Mouse (Mus musculus): ENCODE results near the gene Pla2g4a. TPM values are rescaled to one million over a fixed set of nuclear protein-coding genes. Genes with fewer than 3 reads are reported as not detected.

Pla2g4a gene
- total and polyA plus RNA-seq, 2 experiments, result 0.15 to 2.5 TPM

DNA sequence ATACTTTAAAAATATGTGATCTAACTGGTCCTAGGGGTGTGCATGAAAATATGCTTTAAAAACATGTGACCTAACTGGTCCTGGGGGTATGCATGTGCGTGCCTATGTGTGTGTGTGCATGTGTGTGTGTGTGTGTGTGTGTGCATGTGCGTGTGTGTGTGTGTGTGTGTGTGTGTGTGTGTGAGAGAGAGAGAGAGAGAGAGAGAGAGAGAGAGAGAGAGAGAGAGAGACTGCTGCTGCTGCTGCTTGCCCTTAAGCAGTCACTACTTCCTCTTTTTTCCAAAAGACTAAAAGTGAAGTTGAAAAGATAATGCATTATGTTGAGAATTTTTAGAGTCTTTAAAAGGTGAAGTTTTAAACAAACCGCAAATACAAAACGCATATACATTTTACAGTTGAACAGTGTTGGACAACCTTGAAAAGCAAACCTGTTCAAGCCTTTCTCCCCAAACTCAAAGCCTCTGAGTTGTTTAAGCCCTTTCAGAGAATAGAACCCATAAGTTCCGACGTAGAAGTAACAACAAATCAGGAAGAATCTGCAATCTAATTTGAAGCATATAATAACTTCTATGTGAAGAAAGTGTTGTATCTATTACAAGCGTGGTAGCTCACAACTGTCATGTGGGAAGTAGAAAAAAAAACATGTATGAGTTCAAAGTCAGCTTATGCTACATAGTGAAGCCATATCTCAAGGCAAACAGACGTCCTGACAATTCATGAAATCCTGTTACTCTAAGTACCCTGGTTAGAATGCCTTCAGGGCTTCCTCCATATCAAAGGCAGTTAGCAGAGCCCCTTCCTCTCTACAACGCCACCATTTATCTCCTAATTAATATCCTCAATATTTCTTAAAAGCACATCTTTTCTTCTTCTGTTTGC is 574 bp upstream of the Pla2g4a start:
- H3K36me3 ChIP-seq (ENCODE audit: control insufficient read depth, insufficient read depth, low read length), result no peaks in the 10 kb centered on the region
- H3K79me2 ChIP-seq (ENCODE audit: control insufficient read depth, insufficient read depth, low read length), result no peaks in the 10 kb centered on the region
- 70% methylated on average over 9 of the region's 9 CpGs for WGBS
- no peak overlapping the region for H3K9ac ChIP-seq (ENCODE audit: low read depth, low read length)
- no peaks in the 10 kb centered on the region for H3K4me1 ChIP-seq (ENCODE audit: control insufficient read depth, insufficient read depth, low read length)
- H3K4me3 ChIP-seq (ENCODE audit: insufficient read depth, low read depth, low read length), result no peak overlapping the region
- TF ChIP-seq POLR2A (IDR thresholded peaks at IDR 0.05; ENCODE audit: extremely low read depth, insufficient read depth, low read length), result no peak
- no peak for TF ChIP-seq CTCF (IDR thresholded peaks at IDR 0.05; ENCODE audit: low read depth, low read length)
- no peak for DNase-seq (ENCODE audit: extremely low read depth, low read depth, low spot score)
- H3K27ac ChIP-seq (replicated peaks; ENCODE audit: insufficient read depth, low read depth, low read length), result no peak overlapping the region
- H3K27me3 ChIP-seq (ENCODE audit: control insufficient read depth, insufficient read depth, low read length), result no peaks in the 10 kb centered on the region

DNA sequence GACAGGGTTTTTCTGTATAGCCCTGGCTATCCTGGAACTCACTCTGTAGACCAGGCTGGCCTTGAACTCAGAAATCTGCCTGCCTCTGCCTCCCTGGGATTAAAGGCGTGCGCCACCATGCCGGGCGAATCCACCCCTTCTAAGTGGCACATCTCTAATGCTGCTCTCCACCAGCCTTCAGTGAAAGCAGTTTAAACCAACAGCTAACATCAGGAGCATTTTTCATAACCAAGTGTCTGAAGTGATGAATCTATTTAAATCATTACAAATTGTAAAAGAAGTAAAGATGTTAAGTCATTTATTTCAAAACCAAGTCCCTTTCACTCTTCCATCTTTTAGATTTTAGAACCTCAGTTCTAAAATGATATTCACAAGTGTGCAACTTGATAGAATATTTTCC is 839 bp downstream of the Pla2g4a start:
- no peak overlapping the region for H3K27ac ChIP-seq (replicated peaks; ENCODE audit: insufficient read depth, low read depth, low read length)
- H3K4me3 ChIP-seq (ENCODE audit: insufficient read depth, low read depth, low read length), result no peak overlapping the region
- H3K79me2 ChIP-seq (ENCODE audit: control insufficient read depth, insufficient read depth, low read length), result no peaks in the 10 kb centered on the region
- H3K9ac ChIP-seq (ENCODE audit: low read depth, low read length), result no peak overlapping the region
- no peaks in the 10 kb centered on the region for H3K4me1 ChIP-seq (ENCODE audit: control insufficient read depth, insufficient read depth, low read length)
- H3K36me3 ChIP-seq (ENCODE audit: control insufficient read depth, insufficient read depth, low read length), result no peaks in the 10 kb centered on the region
- no peak for TF ChIP-seq CTCF (IDR thresholded peaks at IDR 0.05; ENCODE audit: low read depth, low read length)
- no peak for TF ChIP-seq POLR2A (IDR thresholded peaks at IDR 0.05; ENCODE audit: extremely low read depth, insufficient read depth, low read length)
- no peak for DNase-seq (ENCODE audit: extremely low read depth, low read depth, low spot score)
- H3K27me3 ChIP-seq (ENCODE audit: control insufficient read depth, insufficient read depth, low read length), result no peaks in the 10 kb centered on the region
- 87% methylated on average over 4 of the region's 4 CpGs for WGBS

DNA sequence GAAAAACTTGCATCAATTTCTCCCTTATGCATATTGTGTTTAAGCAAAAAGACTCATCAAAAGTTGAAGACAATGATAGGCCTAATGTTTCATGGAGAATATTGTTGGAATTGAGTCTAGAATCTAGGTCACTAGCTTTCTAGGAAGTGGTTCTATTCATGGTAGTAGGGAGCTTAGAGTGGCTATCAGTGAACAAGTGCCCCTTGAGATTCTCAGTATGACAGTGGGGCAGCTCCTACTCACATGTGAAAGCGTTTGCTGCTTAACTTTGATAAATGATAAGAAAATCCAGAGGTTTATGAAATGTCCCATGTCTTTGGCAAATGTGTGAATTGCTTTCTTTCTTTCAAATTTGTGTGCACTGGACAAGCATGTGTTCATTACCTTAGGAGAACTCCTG is 2.0 kb downstream of the Pla2g4a start:
- no peaks in the 10 kb centered on the region for H3K27me3 ChIP-seq (ENCODE audit: control insufficient read depth, insufficient read depth, low read length)
- H3K36me3 ChIP-seq (ENCODE audit: control insufficient read depth, insufficient read depth, low read length), result no peaks in the 10 kb centered on the region
- TF ChIP-seq POLR2A (IDR thresholded peaks at IDR 0.05; ENCODE audit: extremely low read depth, insufficient read depth, low read length), result no peak
- no peak for TF ChIP-seq CTCF (IDR thresholded peaks at IDR 0.05; ENCODE audit: low read depth, low read length)
- no peak for DNase-seq (ENCODE audit: extremely low read depth, low read depth, low spot score)
- 66% methylated on average over 1 of the region's 1 CpGs for WGBS
- no peak overlapping the region for H3K9ac ChIP-seq (ENCODE audit: low read depth, low read length)
- H3K27ac ChIP-seq (replicated peaks; ENCODE audit: insufficient read depth, low read depth, low read length), result no peak overlapping the region
- no peaks in the 10 kb centered on the region for H3K4me1 ChIP-seq (ENCODE audit: control insufficient read depth, insufficient read depth, low read length)
- no peak overlapping the region for H3K4me3 ChIP-seq (ENCODE audit: insufficient read depth, low read depth, low read length)
- H3K79me2 ChIP-seq (ENCODE audit: control insufficient read depth, insufficient read depth, low read length), result no peaks in the 10 kb centered on the region

DNA sequence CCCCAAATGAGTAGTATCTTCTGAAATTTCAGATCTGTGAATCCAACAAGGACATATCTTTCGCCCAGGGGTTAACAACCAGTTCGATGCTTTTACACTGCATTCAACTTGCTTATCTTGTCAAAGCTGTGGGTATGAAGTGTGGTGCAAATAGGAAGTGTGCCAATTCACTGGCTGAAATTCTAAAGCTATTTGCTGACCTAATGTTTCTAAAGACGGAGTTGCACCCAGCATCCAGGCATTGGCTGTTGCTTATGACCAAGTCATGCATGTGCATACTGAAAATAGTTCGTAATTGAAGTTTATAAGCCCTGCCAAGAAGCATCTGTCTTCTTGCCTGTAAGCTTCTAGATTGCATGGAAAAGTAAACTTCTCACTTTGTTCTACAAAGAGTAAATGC is 5.6 kb downstream of the Pla2g4a start:
- TF ChIP-seq POLR2A (IDR thresholded peaks at IDR 0.05; ENCODE audit: extremely low read depth, insufficient read depth, low read length) (no peak), CTCF (IDR thresholded peaks at IDR 0.05; ENCODE audit: low read depth, low read length) (no peak)
- Histone ChIP-seq H3K36me3 (ENCODE audit: control insufficient read depth, insufficient read depth, low read length) (no peaks in the 10 kb centered on the region), H3K9ac (ENCODE audit: low read depth, low read length) (no peak overlapping the region), H3K79me2 (ENCODE audit: control insufficient read depth, insufficient read depth, low read length) (no peaks in the 10 kb centered on the region; the same call in 1 of the 2 replicates), H3K27me3 (ENCODE audit: control insufficient read depth, insufficient read depth, low read length) (no peaks in the 10 kb centered on the region), H3K27ac (replicated peaks; ENCODE audit: insufficient read depth, low read depth, low read length) (no peak overlapping the region), H3K4me1 (ENCODE audit: control insufficient read depth, insufficient read depth, low read length) (no peaks in the 10 kb centered on the region), H3K4me3 (ENCODE audit: insufficient read depth, low read depth, low read length) (no peak overlapping the region)
- 62% methylated on average over 4 of the region's 4 CpGs for WGBS
- DNase-seq (ENCODE audit: extremely low read depth, low read depth, low spot score), result peak; percentile 15

DNA sequence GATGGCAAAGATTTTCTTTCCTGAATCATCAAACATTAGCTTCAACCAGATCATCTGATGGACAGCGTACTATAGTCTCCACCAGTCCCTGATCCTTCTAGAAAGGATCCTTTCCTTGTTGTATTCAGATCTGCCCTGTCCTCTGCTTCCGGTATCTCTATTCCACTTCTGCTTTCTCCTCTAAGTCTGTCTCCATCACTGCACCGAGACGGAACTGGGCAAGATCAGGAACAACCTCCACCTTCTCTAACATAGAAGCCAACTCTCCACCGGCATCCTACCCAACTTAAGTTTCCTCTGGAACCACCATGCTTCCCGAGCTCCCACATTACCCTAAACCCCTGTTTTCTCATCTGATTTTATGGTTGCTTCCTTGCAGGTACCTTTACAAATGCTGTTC is 7.1 kb downstream of the Pla2g4a start:
- Histone ChIP-seq H3K4me3 (ENCODE audit: insufficient read depth, low read depth, low read length) (no peak overlapping the region), H3K36me3 (ENCODE audit: control insufficient read depth, insufficient read depth, low read length) (no peaks in the 10 kb centered on the region), H3K27me3 (ENCODE audit: control insufficient read depth, insufficient read depth, low read length) (no peaks in the 10 kb centered on the region), H3K4me1 (ENCODE audit: control insufficient read depth, insufficient read depth, low read length) (no peaks in the 10 kb centered on the region), H3K27ac (replicated peaks; ENCODE audit: insufficient read depth, low read depth, low read length) (no peak overlapping the region), H3K79me2 (ENCODE audit: control insufficient read depth, insufficient read depth, low read length) (no peaks in the 10 kb centered on the region; the same call in 1 of the 2 replicates), H3K9ac (ENCODE audit: low read depth, low read length) (no peak overlapping the region)
- 76% methylated on average over 6 of the region's 6 CpGs for WGBS
- DNase-seq (ENCODE audit: extremely low read depth, low read depth, low spot score), result peak; percentile 19
- TF ChIP-seq CTCF (IDR thresholded peaks at IDR 0.05; ENCODE audit: low read depth, low read length) (no peak), POLR2A (IDR thresholded peaks at IDR 0.05; ENCODE audit: extremely low read depth, insufficient read depth, low read length) (no peak)

DNA sequence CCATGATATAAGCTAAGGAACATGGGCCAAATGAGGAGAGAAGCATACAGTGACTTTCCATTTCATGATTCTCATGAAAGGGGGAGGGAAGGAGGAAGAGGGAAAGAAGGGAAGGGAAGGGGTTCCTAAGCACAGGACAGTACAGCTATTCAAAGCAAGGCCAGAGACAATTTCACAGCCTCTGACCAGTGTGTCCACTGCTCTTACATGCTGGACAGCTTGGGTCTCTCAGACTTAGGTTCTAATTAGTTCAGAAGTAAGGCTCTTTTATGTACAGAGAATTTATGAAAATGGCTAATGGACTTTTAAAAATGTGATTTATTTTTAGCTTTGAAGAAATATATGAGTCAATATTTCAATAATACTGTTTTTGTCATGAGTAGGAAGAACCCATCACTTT is 9.0 kb downstream of the Pla2g4a start:
- Histone ChIP-seq H3K4me1 (ENCODE audit: control insufficient read depth, insufficient read depth, low read length) (no peaks in the 10 kb centered on the region), H3K79me2 (ENCODE audit: control insufficient read depth, insufficient read depth, low read length) (no peaks in the 10 kb centered on the region; the same call in 1 of the 2 replicates), H3K27ac (replicated peaks; ENCODE audit: insufficient read depth, low read depth, low read length) (no peak overlapping the region), H3K9ac (ENCODE audit: low read depth, low read length) (no peak overlapping the region), H3K27me3 (ENCODE audit: control insufficient read depth, insufficient read depth, low read length) (no peaks in the 10 kb centered on the region), H3K4me3 (ENCODE audit: insufficient read depth, low read depth, low read length) (no peak overlapping the region), H3K36me3 (ENCODE audit: control insufficient read depth, insufficient read depth, low read length) (no peaks in the 10 kb centered on the region)
- no peak for DNase-seq (ENCODE audit: extremely low read depth, low read depth, low spot score)
- TF ChIP-seq CTCF (IDR thresholded peaks at IDR 0.05; ENCODE audit: low read depth, low read length) (no peak), POLR2A (IDR thresholded peaks at IDR 0.05; ENCODE audit: extremely low read depth, insufficient read depth, low read length) (no peak)

Data from liver, adult 2 months (tissue).